Mouse (Mus musculus) CH12F3 (cell line): ENCODE data around the gene Sec31b.

Experiments
- in situ Hi-C: fragments of 300-500 bp; cut with MboI; formaldehyde crosslinking; loops from 2 replicates; pipeline ENCODE4 v1.14.3; 2020; ENCODE audit warnings: low sequenced_read_pairs

Sec31b gene

GRCm38 (mm10) chr19:44545321-44546041 lies at the start of gene Sec31b:
Sec31b (minus strand) TSS chr19:44545864.
- in situ Hi-C loops: no loop called here

GRCm38 (mm10) chr19:44594180-44594579 lies 48.5 kb upstream of the Sec31b start:
- in situ Hi-C loops: no loop called here

- in situ Hi-C loops: no loop called here
These were observed 46.0 kb upstream of the Sec31b start for GRCm38 (mm10) chr19:44591638-44592037.

DNA sequence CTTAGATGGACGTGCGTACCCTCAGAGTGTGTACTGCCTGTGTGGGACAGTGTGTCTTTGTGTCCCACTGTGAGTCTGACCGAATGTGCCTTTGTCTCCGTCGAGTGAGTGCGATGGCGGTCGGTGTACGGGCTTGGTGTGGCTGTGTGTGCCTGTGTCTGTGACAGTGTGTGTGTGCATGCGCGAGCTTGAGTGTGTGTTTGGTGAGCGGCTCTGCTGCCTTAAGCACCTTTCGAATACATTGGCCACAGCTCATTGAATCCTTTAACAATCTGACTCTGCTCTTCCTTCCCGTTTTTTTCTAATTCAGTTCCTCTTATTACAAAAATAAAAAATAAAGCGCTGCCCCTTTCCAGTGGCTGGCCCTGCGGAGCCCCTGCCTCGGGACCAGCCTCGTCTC lies 45.3 kb upstream of the Sec31b start:
- in situ Hi-C loops: no loop called here

DNA sequence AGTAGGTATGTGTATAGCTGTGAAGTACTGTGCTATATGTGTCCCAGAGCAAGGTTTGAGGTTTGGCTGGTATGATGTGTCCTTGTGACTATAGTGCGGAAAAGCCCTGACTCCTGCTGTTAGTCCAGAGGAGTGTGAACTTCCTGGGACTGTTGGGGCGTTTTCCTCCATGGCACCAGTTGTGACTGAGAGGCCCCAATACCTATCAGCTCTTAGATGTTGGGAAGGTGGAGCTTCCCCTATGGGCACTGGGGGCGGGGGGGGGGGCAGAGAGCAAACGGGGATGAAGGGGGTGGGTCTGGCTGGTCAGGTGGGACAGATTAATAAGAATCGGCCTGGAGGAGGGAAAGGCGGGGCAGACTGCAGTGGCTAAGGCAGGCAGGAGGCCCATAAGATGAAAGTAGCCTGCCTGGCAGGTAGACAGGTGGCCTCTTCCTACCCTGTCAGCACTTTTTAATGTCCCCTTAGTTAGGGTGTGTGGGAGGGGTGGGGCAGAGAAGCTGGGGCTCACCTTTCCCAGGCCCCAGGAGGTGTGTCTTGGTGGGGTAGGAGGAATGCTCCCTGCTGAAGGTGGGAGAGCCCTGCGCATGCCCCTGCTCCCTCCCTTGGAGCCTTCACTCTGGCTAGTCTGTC lies 44.0 kb upstream of the Sec31b start:
- in situ Hi-C loops: loop anchor here (5.0 kb wide), 1 partner anchor 303 kb away; no protein-coding TSS in a partner anchor

GRCm38 (mm10) chr19:44588036-44588435 lies 42.4 kb upstream of the Sec31b start:
- in situ Hi-C loops: loop anchor here (5.0 kb wide), 1 partner anchor 304 kb away; no protein-coding TSS in a partner anchor

GRCm38 (mm10) chr19:44582638-44583309 lies 37.1 kb upstream of the Sec31b start:
- in situ Hi-C loops: no loop called here

GRCm38 (mm10) chr19:44582103-44582502 lies 36.4 kb upstream of the Sec31b start:
- in situ Hi-C loops: no loop called here

DNA sequence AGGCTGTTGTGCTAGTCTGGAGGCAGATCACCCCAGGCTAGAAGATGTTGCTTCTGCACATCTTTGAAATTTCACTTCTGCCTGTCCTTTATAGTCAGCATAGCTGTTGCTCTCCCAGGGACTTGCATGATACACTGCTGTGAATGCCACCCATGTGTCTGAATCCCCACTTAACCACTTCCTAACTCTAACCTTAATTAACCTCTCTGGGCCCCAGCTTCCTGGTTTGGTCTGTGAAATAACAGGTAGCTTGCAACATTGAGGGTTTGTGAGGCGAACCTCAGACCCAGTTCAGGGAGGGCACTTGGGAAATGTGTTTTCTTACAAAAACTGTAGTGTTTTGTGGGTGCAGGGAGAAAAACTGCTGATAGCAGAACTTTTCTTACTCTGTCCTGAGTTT lies 32.4 kb upstream of the Sec31b start:
- in situ Hi-C loops: no loop called here

- in situ Hi-C loops: no loop called here
These were observed 30.6 kb upstream of the Sec31b start for GRCm38 (mm10) chr19:44576275-44576674.

DNA sequence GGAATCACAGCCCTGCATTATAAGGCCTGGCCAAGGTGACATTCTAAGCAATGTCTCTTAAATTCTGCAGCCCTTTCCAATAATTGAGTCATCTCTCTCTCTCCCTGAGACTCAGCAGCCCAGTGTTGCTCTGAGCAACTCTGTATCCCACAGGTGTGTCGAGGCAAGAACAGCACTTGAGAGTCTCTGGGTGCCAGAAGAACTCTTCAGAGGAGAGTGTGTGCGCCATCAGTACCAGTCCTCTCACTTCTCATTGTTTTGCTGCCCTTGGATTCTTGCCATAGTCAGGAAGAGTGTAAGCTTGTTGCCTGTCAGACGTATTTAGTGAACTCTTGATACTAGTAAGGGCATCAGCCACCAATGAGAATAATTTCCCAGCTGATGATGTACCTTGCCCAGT lies 22.1 kb upstream of the Sec31b start:
- in situ Hi-C loops: no loop called here

GRCm38 (mm10) chr19:44564006-44564405 lies 18.3 kb upstream of the Sec31b start:
- in situ Hi-C loops: no loop called here

DNA sequence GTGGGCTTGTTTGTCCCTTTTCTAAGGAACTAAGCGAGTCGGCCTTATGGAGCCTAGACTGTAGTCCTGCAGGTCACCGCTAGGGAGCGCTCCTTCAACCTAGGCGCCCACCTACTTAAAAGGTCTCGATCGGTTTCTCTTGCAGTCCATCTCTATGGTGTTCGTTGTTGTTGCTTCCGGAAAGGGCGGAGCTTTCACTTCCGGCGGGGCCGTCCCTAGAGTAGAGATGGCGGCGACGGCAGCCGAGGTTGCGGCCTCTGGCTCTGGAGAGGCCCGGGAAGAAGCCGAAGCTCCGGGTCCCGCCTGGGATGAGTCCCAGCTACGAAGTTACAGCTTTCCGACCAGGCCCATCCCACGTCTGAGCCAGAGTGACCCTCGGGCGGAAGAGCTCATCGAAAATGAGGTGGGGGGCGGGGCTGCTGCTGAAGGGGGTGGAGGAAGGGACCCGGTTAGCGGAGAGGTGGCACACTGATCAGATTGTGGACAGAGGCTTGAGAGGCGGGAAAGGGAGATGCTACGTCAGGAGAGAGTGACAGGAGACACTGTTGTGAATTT lies 17.1 kb upstream of the Sec31b start, which contains the start of gene Hif1an:
Hif1an (plus strand) TSS at position 199 of the 555 bp plus-strand sequence.
- in situ Hi-C loops: no loop called here

DNA sequence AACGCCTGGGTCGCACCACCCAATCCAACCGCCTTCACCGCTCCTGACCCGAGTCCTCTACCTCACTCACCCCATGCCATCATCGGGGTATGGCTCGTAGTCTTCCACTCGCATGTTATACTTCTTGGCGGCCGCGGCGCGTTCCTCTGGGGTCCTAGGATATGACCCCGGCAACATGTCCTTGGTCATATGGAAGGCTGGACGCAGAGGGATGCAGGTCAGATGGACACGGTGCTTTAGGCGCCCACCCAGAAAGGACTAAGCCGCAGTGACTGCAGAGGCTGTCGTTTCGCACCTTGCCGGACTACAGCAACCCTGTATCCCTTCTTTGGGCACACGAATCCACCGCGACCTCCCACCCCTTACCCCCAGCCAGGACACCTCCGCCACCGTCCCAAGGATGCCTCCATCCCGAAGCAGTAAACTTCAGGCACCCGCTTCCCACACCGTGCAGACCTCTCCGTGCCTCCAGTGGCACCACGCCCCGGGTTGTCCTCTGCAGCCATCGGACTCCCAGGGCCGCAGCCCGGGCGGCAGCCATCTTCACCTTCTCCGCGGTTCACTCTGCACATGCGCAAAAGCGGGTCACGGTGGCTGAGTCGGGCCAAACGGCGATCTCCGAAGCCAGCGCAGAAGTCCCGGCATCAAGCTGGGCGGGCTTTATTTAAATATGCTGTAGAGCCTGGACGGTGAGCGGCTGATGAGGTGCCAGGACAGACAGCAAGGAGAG lies 9.4 kb upstream of the Sec31b start, which contains the start of gene Ndufb8:
Ndufb8 (minus strand) TSS at position 580 of the 730 bp plus-strand sequence.
- in situ Hi-C loops: no loop called here

DNA sequence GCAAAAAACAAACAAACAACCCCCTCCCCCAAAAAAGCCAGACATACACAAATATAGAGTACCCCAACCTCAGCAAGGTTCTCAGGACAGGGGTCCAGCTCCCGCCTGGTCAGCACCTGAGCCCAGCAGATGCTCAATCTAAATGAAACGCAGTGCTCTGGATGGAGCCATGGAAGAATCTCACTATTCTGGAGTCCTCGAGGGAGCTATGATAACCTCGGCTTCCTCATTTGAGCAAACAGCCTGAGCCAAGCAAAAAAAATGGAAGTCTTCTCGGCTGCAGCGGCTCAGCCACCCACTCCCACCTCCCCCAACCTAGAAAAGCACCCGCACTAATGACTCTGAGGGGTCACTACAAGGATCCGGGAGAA lies 8.8 kb upstream of the Sec31b start:
- in situ Hi-C loops: no loop called here

DNA sequence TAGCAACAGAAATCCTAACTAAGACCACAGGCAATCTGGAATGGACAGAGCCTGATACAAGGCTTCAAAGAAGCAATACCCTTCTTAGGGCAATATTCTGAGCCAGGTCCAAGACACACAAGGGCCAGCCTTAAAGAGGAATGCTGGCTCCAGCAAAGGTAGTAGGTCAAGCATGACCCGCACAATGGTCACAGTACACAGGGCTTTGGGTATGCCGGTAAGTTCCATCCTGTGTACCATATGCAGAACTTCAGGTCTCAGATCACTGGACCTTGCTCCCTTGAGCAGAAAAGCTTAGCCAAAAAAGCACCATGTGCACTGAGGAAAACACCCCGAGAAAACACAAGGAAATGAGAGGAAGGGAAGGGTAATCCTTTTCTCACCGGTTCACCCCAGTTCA lies 7.6 kb upstream of the Sec31b start:
- in situ Hi-C loops: no loop called here

DNA sequence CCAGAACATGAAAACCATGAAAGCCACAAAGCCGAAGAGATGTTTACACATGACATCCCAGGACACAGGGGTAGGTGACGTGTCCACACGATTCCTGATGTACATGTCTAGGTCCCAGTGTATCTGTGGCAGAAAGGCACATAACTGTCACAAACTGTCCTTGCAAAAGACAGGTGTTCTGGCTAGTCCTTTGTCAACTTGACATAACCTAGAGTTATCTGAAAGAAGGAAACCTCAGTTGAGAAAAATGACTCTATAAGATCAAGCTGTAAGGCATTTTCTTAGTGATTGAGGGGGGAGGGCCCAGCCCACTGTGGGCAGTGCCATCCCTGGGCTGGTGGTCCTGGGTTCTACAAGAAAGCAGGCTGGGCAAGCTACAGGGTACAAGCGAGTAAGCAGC lies 7.1 kb upstream of the Sec31b start, which contains the start of gene Gm20538:
Gm20538 (minus strand) TSS at position 101 of the 400 bp plus-strand sequence.
- in situ Hi-C loops: no loop called here

DNA sequence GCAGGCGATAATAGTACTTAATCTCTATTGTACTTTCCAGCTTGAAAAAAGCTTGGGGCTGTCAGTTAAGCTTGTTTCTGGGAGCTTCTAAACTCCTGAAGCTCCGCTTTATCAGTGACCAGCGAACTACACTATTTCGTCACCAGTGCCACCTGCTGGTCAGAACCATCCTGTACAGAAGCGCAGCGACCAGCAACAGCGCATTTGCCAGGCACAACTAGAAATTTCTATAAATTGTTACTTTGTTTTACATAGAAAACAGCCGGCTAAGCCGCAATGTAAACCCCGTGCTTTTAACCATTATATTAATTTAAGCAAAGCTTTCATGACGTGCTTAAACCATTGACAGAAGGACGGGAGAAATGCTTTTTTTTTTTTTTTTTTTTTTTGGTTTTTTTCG lies 889 bp downstream of the Sec31b start:
- in situ Hi-C loops: no loop called here

DNA sequence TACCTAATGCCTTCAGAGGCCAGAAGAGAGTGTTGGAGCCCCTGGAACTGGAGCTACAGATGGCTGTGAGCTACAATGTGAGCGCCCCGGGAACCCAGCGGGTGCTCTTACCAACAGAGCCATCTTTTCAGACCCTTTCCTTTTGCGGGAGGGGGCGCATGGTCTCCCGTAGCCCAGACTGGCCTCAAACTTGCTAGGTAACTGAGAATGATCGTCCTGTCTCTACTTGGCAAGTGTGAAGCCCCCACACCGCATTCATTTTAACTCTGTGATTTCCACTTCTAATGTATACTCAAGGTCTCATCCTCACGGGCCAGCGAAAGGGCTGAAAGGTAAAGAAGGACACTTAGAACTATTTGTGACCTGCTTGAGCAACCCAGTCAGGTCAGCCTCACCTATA lies 1.3 kb downstream of the Sec31b start:
- in situ Hi-C loops: no loop called here

DNA sequence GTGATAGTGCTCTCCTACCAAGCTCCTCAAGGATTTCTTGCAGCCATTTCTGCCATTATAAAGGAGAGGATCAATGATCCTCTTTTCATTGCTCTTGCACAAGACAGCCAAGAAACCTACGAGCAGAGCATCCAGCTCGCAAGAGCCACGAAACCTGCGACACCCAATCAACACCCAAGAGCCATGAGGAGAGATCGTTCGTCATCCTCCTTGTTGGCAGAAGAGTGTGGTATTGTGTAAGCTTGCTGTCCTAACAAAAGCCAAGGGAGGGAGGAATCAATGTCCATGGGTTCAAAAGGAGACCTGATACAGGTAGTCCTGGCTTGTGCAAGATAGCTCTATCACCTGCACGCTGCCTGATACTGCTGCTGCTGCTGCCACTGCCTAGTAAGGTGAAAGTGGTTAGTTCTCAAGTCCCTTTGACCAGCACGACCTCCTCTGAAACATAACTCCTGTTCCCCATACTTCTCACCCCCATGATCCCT lies 2.9 kb downstream of the Sec31b start:
- in situ Hi-C loops: no loop called here

DNA sequence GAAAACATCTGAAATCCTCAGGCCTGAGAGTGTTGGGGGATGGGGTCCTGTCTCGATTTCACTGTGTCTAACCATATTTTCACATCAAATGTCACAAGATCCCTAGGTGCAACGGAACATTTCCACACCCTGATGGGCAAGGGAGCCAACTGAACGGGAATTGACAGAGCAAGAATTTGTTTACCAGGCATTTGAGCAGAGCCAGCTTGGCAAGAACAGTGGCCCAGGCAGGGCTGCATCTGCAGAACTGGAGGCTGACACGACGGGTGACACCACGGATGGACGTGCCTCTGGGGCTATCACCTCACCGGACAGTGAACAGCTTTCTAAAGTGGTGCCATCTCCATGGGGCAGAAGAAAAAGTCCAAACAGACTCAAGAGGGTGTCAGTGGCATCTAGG lies 8.2 kb downstream of the Sec31b start:
- in situ Hi-C loops: no loop called here
